Mouse (Mus musculus): ENCODE data around the gene Zfp687.

The Zfp687 gene

DNA sequence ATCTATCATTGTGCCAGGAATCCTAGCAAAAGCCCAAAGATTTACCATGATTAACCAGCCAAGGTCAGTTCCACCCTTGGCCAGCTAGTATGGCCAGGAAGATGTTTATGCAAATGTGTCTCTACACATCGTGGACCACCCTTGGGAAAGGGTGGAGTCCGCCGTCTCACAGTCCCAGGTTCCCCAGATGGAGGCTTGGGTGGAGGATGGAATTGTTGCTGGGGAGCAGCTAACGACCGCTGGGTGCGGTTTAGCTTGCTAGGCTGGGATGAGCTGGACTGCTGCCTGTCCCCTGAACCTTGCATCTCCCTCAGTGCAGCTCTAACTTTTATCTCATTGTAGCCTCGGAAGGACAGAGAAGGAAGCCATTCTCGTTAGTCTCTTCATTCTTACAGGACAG is 55.4 kb downstream of the Zfp687 start:
- DNase-seq: no peak

DNA sequence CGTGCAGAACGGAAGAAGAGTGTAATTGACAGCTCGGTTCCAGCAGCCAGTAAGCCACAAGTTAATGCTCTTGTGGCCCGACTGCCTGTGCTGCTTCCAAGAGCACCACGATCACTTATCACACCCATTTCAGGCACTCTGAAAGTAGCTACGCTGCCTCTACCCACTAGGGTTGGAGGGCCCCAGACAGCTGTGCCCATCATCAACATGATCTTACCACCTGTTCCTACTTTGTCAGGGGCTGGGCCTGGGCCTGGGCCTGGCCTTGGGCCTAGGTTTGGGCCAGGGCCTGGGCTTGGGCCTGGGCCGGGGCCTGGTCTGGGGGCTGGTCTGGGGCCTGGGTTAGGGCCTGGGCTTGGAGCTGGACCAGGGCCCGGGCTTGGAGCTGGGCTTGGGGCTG is 57.0 kb downstream of the Zfp687 start:
- no peak for DNase-seq
